Mouse (Mus musculus) frontal cortex, adult (tissue): ENCODE data around the gene Pde7b.
A peak's percentile ranks its signal among the peaks of the same experiment; 100 is the strongest.
"Not testable (repeated sequence)": the region's sequence is repeated elsewhere in the genome, so short reads cannot be mapped to it uniquely, and the experiment has no call there.

Experiments
- ATAC-seq: cut with Nextera tagmentation; 2 replicates; pipeline ENCODE4 v1.9.2; 2017; ENCODE audit warnings: mild to moderate bottlenecking, moderate library complexity, mixed read lengths; ENCODE audit not compliant: low TSS enrichment

Gene Pde7b

GRCm38 (mm10) chr10:20548833-20549710 is 175.8 kb downstream of the Pde7b start:
- no peak for ATAC-seq

- peak; percentile 93 for ATAC-seq
Observed at GRCm38 (mm10) chr10:20547951-20548551, 176.8 kb downstream of the Pde7b start.

GRCm38 (mm10) chr10:20543121-20543520 is 181.8 kb downstream of the Pde7b start:
- ATAC-seq = no peak

- ATAC-seq = no peak
Observed at GRCm38 (mm10) chr10:20533811-20534210, 191.1 kb downstream of the Pde7b start.

GRCm38 (mm10) chr10:20531921-20532320 is 193.0 kb downstream of the Pde7b start:
- ATAC-seq = no peak

- ATAC-seq = peak; percentile 67
Observed at GRCm38 (mm10) chr10:20528544-20529411, 196.1 kb downstream of the Pde7b start.

GRCm38 (mm10) chr10:20527737-20528136 is 197.1 kb downstream of the Pde7b start:
- no peak for ATAC-seq

- ATAC-seq = no peak
Observed at GRCm38 (mm10) chr10:20518529-20518889, 206.4 kb downstream of the Pde7b start.

- not testable (repeated sequence) for ATAC-seq
Observed at GRCm38 (mm10) chr10:20517756-20518528, 206.9 kb downstream of the Pde7b start.

- ATAC-seq = no peak
Observed at GRCm38 (mm10) chr10:20513891-20514290, 211.0 kb downstream of the Pde7b start.

- no peak for ATAC-seq
Observed at GRCm38 (mm10) chr10:20513461-20513860, 211.4 kb downstream of the Pde7b start.

- ATAC-seq = no peak
Observed at GRCm38 (mm10) chr10:20509819-20510218, 215.1 kb downstream of the Pde7b start.

- no peak for ATAC-seq
Observed at GRCm38 (mm10) chr10:20508497-20508896, 216.4 kb downstream of the Pde7b start.

- ATAC-seq = no peak
Observed at GRCm38 (mm10) chr10:20507732-20508412, 217.0 kb downstream of the Pde7b start.

- ATAC-seq = no peak
Observed at GRCm38 (mm10) chr10:20507069-20507468, 217.8 kb downstream of the Pde7b start.

GRCm38 (mm10) chr10:20505454-20505853 is 219.4 kb downstream of the Pde7b start:
- ATAC-seq = no peak

GRCm38 (mm10) chr10:20504800-20505199 is 220.1 kb downstream of the Pde7b start:
- ATAC-seq = no peak

- no peak for ATAC-seq
Observed at GRCm38 (mm10) chr10:20503265-20504025, 221.4 kb downstream of the Pde7b start.

- ATAC-seq = no peak
Observed at GRCm38 (mm10) chr10:20501221-20501620, 223.7 kb downstream of the Pde7b start.

GRCm38 (mm10) chr10:20495051-20495450 is 229.8 kb downstream of the Pde7b start:
- ATAC-seq = no peak
